In the genomic region with DNA sequence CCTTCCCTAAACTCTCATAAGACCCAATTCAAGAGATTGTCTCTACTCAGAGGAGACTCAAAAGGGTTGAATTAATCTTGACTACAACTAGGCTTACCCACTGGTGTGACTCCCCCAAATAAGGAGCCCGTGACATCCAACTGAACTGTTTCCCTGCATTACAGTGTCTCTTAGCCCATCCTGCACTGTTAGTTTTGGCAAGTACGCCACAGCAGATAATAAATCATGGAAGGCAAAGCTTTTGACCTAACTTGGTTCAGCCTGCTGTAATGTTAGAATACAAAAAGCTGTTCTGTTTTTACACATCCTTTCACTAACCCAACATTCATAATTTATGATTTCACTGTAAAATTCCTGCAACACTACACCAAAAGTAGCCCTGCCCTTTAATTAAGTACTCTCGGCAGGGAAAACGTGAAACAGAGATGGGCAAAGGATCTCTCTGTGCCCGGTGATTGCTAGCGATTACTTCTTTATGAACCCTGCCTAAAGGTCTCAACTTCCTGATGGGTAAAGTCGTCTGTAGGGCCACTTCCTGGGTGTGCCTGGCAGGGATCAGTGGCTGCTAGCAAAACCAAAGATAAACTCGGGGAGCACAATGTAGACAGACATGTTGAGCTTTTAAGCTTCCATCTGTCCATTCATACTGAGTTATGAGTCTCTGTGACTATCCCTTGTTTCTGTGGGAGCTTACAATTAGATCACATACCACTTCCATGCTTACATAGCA, we compare ENCODE assay signal across 14 mouse cellular contexts.
DNase-seq lines count a peak whose midpoint lies in the region; ATAC-seq and TF ChIP-seq lines count a peak whose summit lies in the region.
"Had no signal": no experiment of that assay in that cellular context is flagged by ENCODE, and none has a peak within 500 bp of the region (broad histone marks: within the 10 kb centered on the region; RNA-seq: fewer than 3 reads in every experiment).

No protein-coding gene starts in this region.

- H3K4me1 ChIP-seq in heart, adult 2 months (ENCODE audit: control insufficient read depth, insufficient read depth, low read length), result peaks cover 8% of the 10 kb centered on the region
- H3K4me1 ChIP-seq in stomach, postnatal 0 days (replicated peaks; ENCODE audit: control insufficient read depth, insufficient read depth), result peaks cover 7% of the 10 kb centered on the region
- H3K4me1 ChIP-seq: liver, embryonic 13.5 days; midbrain, embryonic 15.5 days had no signal

- no peak overlapping the region for H3K4me2 ChIP-seq in stomach, postnatal 0 days (replicated peaks; ENCODE audit: low read depth)
- H3K4me2 ChIP-seq: liver, embryonic 13.5 days; midbrain, embryonic 15.5 days had no signal

- ATAC-seq in stomach, postnatal 0 days (ENCODE audit: low FRiP score, low TSS enrichment), result peak; percentile 34; the same call in 1 of the 2 replicates
- ATAC-seq in cerebellum, adult (ENCODE audit: insufficient number of reproducible peaks, low FRiP score, low TSS enrichment), result no peak
- ATAC-seq: midbrain, embryonic 15.5 days had no signal

- DNase-seq in heart, adult 11 months, result peak; percentile 74
- DNase-seq in heart, adult 2 months, result no peak
- DNase-seq in lung, postnatal 10 days, result peak; percentile 60
- DNase-seq in lung, postnatal 14 days, result no peak
- DNase-seq in kidney, postnatal 25 days, result peak; percentile 56 to 61
- no peak for DNase-seq in stomach, postnatal 0 days (ENCODE audit: low spot score)
- DNase-seq in ovary, postnatal 36 days (ENCODE audit: low spot score), result no peak
- DNase-seq: B cell, adult 2 months; cerebellum, postnatal 14 days; layer of hippocampus, postnatal 36 days; liver, embryonic 13.5 days; spleen, adult 18-20 months had no signal

- WGBS in heart, adult 2 months, result 45% methylated on average over 8 of the region's 8 CpGs
- WGBS in stomach, postnatal 0 days, result 25% methylated on average over 8 of the region's 8 CpGs

- no peak for TF ChIP-seq CTCF in heart, adult 2 months (IDR thresholded peaks at IDR 0.05)
- no peak for TF ChIP-seq CTCF in stomach, postnatal 0 days (IDR thresholded peaks at IDR 0.05; ENCODE audit: low read depth)

- H3K79me2 ChIP-seq in heart, adult 2 months (replicated peaks; ENCODE audit: control insufficient read depth, insufficient read depth, low read length), result no peaks in the 10 kb centered on the region

- H3K9ac ChIP-seq in heart, adult 2 months (ENCODE audit: low read depth, low read length), result no peak overlapping the region
- no peak overlapping the region for H3K9ac ChIP-seq in stomach, postnatal 0 days (ENCODE audit: low read length)
- H3K9ac ChIP-seq: liver, embryonic 13.5 days; midbrain, embryonic 15.5 days had no signal

- H3K27me3 ChIP-seq in heart, adult 2 months (ENCODE audit: control insufficient read depth, insufficient read depth, low read length), result no peaks in the 10 kb centered on the region
- H3K27me3 ChIP-seq in stomach, postnatal 0 days (ENCODE audit: control insufficient read depth, insufficient read depth, low read length), result no peaks in the 10 kb centered on the region
- H3K27me3 ChIP-seq: liver, embryonic 13.5 days; midbrain, embryonic 15.5 days had no signal

- no peak for TF ChIP-seq EP300 in heart, adult 2 months (IDR thresholded peaks at IDR 0.05; ENCODE audit: insufficient read depth, low read depth, low read length)
- no peak for TF ChIP-seq EP300 in stomach, postnatal 0 days (optimal IDR thresholded peaks at IDR 0.05)

- no peak for TF ChIP-seq POLR2A in heart, adult 2 months (IDR thresholded peaks at IDR 0.05; ENCODE audit: insufficient read depth, low read depth, low read length)

- intact Hi-C loops in heart, adult 2 months (cut with DNase I), result no loop called here

- H3K27ac ChIP-seq in heart, adult 2 months, result no peak overlapping the region
- H3K27ac ChIP-seq in stomach, postnatal 0 days (replicated peaks), result peak overlapping the region; percentile 53
- H3K27ac ChIP-seq: liver, embryonic 13.5 days; midbrain, embryonic 15.5 days had no signal

- no peaks in the 10 kb centered on the region for H3K9me3 ChIP-seq in stomach, postnatal 0 days (ENCODE audit: control insufficient read depth, low read length)
- H3K9me3 ChIP-seq: liver, embryonic 13.5 days; midbrain, embryonic 15.5 days had no signal

- no peak overlapping the region for H3K4me3 ChIP-seq in heart, adult 2 months
- H3K4me3 ChIP-seq in stomach, postnatal 0 days (ENCODE audit: low read depth, low read length), result no peak overlapping the region
- H3K4me3 ChIP-seq: liver, embryonic 13.5 days; midbrain, embryonic 15.5 days had no signal

- H3K36me3 ChIP-seq in heart, adult 2 months (ENCODE audit: control insufficient read depth, insufficient read depth, low read length), result peaks cover 10% of the 10 kb centered on the region
- no peaks in the 10 kb centered on the region for H3K36me3 ChIP-seq in stomach, postnatal 0 days (ENCODE audit: control insufficient read depth, insufficient read depth, low read length)
- H3K36me3 ChIP-seq: liver, embryonic 13.5 days; midbrain, embryonic 15.5 days had no signal

Comparison
In these comparisons a context has a peak if more than half of its experiments do, and no peak if none do; other contexts are left out.
1. DNase-seq: peak in heart, adult 11 months (single experiment), lung, postnatal 10 days (single experiment) and kidney, postnatal 25 days (2 of 2); none in heart, adult 2 months (0 of 2), lung, postnatal 14 days (single experiment), stomach, postnatal 0 days (single experiment) and ovary, postnatal 36 days (single experiment).